Mouse (Mus musculus) neural tube, embryonic 15.5 days (tissue): ENCODE data around the gene Ostf1. TPM values are rescaled to one million over a fixed set of nuclear protein-coding genes. Genes with fewer than 3 reads are reported as not detected.

Experiments
- ATAC-seq: fragments of 200-750 bp; cut with Nextera tagmentation; 2 replicates; pipeline ENCODE4 v1.8.0; 2017; ENCODE audit warnings: mild to moderate bottlenecking, moderate TSS enrichment, moderate library complexity; ENCODE audit not compliant: low FRiP score
- H3K27ac ChIP-seq: fragments of 300-500 bp; sonication (generic); replicated peaks from 2 replicates; pipeline ENCODE4 v1.5.1; 2015; ENCODE audit warnings: mild to moderate bottlenecking, inconsistent platforms
- H3K27me3 ChIP-seq: fragments of 300-500 bp; sonication (generic); replicated peaks from 2 replicates; pipeline ENCODE4 v1.6.1; 2015; ENCODE audit warnings: inconsistent platforms
- H3K36me3 ChIP-seq: fragments of 300-500 bp; sonication (generic); 2 replicates; pipeline ENCODE4 v1.6.1; 2015; ENCODE audit warnings: inconsistent platforms
- H3K4me1 ChIP-seq: fragments of 300-500 bp; sonication (generic); 2 replicates; pipeline ENCODE4 v1.6.1; 2015; ENCODE audit warnings: inconsistent platforms
- H3K4me2 ChIP-seq: fragments of 300-500 bp; sonication (generic); 2 replicates; pipeline ENCODE4 v1.6.1; 2015; ENCODE audit warnings: inconsistent platforms, mild to moderate bottlenecking, moderate library complexity
- H3K4me3 ChIP-seq: fragments of 300-500 bp; sonication (generic); replicated peaks from 2 replicates; pipeline ENCODE4 v1.5.1; 2015; ENCODE audit warnings: mild to moderate bottlenecking, inconsistent platforms
- H3K9ac ChIP-seq: fragments of 300-500 bp; sonication (generic); replicated peaks from 2 replicates; pipeline ENCODE4 v1.6.1; 2015; ENCODE audit warnings: mild to moderate bottlenecking, inconsistent platforms
- H3K9me3 ChIP-seq: fragments of 300-500 bp; sonication (generic); replicated peaks from 2 replicates; pipeline ENCODE4 v1.6.1; 2016; ENCODE audit warnings: inconsistent platforms
- WGBS: fragments of 180-500 bp; shearing (Covaris S2); methylation state at CpG from one replicate; pipeline ENCODE4 v1.1.7; 2015; ENCODE audit warnings: mixed read lengths; 5-methylcytosine and 5-hydroxymethylcytosine counted together
- polyA plus RNA-seq: library from polyadenylated mRNA; unstranded; fragments of >200 nt; fragmentation: Nextera tagmentation; extraction: Ambion mirVana; gene quantifications from 2 replicates; pipeline ENCODE4 v1.2.1, GENCODE M21; 2015

The Ostf1 gene
- polyA plus RNA-seq, 1 experiment from 2014 or later = 43.9 TPM

DNA sequence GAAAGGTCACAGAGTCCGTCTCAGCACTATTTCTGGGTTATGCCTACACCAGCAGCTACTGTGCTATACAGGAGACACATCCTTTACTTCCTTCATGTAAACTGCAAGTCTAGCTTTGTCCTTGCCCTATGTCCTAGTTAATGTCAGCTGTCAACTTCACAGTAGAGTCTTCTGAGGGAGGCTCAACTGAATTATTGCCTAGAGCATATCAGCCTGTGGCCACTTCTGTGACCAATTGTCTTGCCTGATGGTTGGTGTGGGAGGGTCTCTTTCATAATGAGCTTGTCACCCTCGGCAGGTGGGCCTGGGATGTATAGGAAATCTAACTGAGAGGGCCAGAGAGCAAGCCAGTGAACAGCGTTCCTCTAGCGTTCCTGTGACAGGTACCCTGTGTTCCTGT is 11.8 kb upstream of the Ostf1 start:
- ATAC-seq = no peak
- 58% methylated on average over 4 of the region's 4 CpGs for WGBS

DNA sequence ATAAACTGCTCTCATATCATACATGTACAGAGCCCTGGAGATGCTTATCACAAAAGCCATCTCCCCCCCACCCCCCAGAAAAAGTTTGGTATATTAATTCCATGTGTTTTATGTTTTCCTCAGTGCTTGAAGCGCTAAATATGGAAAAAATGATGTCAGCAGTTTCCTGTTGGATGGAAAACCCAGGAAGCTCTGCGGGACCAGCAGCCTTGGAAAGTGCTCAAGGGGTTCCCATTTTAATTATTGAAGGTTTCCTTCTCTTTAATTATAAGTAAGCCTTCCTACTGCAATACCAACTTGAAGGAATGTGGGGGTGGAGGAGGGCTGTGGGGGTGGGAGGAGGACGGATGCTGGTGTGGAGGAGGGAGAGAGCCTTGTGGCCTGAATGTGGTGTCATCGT is 9.4 kb upstream of the Ostf1 start:
- H3K4me1 ChIP-seq = no peaks in the 10 kb centered on the region
- H3K9me3 ChIP-seq = no peaks in the 10 kb centered on the region
- H3K4me3 ChIP-seq = no peak overlapping the region
- WGBS = 84% methylated on average over 4 of the region's 4 CpGs
- no peak overlapping the region for H3K9ac ChIP-seq
- no peak overlapping the region for H3K27ac ChIP-seq
- no peak for ATAC-seq
- no peaks in the 10 kb centered on the region for H3K27me3 ChIP-seq
- H3K4me2 ChIP-seq = no peak overlapping the region
- H3K36me3 ChIP-seq = no peaks in the 10 kb centered on the region

More for the DNA sequence above, 11.8 kb upstream of the Ostf1 start:
- no peak overlapping the region for H3K4me3 ChIP-seq
- no peak overlapping the region for H3K9ac ChIP-seq
- no peak overlapping the region for H3K4me2 ChIP-seq
- H3K36me3 ChIP-seq = no peaks in the 10 kb centered on the region
- H3K27me3 ChIP-seq = no peaks in the 10 kb centered on the region
- H3K27ac ChIP-seq = no peak overlapping the region
- no peaks in the 10 kb centered on the region for H3K4me1 ChIP-seq
- no peaks in the 10 kb centered on the region for H3K9me3 ChIP-seq

DNA sequence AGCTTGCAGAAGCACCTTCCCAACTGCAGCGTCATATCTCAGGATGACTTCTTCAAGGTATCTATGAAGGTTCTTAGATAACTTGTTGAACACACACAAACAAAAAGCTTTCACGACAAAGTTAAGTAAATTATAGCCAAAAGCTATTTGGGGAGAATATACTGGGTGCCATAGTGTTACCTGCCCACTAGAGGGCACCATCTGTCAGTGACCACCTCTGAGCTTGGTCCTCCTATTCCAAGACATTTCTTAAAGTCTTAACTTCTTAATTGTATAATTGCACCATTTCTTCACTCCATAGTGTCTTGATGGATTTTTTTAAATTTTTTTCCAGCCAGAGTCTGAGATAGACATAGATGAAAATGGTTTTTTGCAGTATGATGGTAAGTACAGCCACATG is 7.9 kb upstream of the Ostf1 start:
- H3K4me3 ChIP-seq = no peak overlapping the region
- WGBS = 30% methylated on average over 2 of the region's 2 CpGs

DNA sequence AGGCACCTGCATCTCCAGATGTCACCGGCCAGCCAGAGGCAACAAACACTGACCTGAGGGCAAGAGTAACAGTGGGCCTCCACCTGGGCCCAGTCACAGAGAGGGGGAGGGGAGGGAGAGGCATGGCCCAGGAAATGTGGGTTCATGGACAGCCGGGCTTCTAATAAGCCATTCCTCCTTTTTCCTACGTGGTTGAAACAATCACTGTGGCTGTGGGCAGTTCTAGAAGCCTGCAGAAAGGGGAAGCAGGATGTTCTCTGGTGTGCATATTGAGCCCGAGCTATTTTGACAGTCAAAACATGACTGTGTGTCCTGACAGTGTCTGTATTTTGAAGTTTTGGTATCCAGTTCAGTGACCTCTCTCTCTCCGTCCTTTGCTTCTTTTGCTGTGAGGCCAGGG is 7.3 kb upstream of the Ostf1 start:
- Histone ChIP-seq H3K9ac (no peak overlapping the region), H3K36me3 (no peaks in the 10 kb centered on the region), H3K4me2 (no peak overlapping the region), H3K4me3 (no peak overlapping the region), H3K27me3 (no peaks in the 10 kb centered on the region), H3K27ac (no peak overlapping the region), H3K4me1 (no peaks in the 10 kb centered on the region), H3K9me3 (no peaks in the 10 kb centered on the region)
- 72% methylated on average over 5 of the region's 5 CpGs for WGBS
- no peak for ATAC-seq

More for the DNA sequence above, 7.9 kb upstream of the Ostf1 start:
- Histone ChIP-seq H3K36me3 (no peaks in the 10 kb centered on the region), H3K27ac (no peak overlapping the region), H3K27me3 (no peaks in the 10 kb centered on the region), H3K4me1 (no peaks in the 10 kb centered on the region), H3K9ac (no peak overlapping the region), H3K4me2 (no peak overlapping the region), H3K9me3 (no peaks in the 10 kb centered on the region)
- ATAC-seq = no peak

DNA sequence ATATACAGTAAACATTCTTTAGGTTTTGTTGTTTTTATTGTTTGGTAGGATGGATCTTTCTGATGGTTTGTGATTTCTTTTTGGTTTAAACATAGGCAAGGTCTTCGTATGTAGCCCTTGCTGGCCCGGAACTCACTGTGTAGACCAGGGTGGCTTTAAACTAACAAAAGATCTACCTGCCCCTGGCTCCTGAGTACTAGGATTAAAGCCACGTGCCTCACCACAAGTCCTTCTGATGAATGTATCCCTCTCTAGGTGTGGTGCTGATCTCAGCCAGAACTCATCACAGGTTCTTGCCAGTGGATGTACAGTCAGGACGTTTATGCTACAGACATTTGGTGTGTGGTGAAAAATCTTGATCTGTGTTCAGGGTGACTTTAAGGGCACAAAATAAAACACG is 6.3 kb upstream of the Ostf1 start:
- no peak overlapping the region for H3K27ac ChIP-seq
- no peaks in the 10 kb centered on the region for H3K9me3 ChIP-seq
- no peaks in the 10 kb centered on the region for H3K4me1 ChIP-seq
- no peaks in the 10 kb centered on the region for H3K36me3 ChIP-seq
- H3K27me3 ChIP-seq = 0 out of 2 replicates have a peak, but pooled peaks cover 3% of the 10 kb centered on the region
- ATAC-seq = no peak
- whole genome bisulfite sequencing = 86% methylated on average over 5 of the region's 5 CpGs
- H3K4me3 ChIP-seq = no peak overlapping the region
- H3K9ac ChIP-seq = no peak overlapping the region
- no peak overlapping the region for H3K4me2 ChIP-seq

DNA sequence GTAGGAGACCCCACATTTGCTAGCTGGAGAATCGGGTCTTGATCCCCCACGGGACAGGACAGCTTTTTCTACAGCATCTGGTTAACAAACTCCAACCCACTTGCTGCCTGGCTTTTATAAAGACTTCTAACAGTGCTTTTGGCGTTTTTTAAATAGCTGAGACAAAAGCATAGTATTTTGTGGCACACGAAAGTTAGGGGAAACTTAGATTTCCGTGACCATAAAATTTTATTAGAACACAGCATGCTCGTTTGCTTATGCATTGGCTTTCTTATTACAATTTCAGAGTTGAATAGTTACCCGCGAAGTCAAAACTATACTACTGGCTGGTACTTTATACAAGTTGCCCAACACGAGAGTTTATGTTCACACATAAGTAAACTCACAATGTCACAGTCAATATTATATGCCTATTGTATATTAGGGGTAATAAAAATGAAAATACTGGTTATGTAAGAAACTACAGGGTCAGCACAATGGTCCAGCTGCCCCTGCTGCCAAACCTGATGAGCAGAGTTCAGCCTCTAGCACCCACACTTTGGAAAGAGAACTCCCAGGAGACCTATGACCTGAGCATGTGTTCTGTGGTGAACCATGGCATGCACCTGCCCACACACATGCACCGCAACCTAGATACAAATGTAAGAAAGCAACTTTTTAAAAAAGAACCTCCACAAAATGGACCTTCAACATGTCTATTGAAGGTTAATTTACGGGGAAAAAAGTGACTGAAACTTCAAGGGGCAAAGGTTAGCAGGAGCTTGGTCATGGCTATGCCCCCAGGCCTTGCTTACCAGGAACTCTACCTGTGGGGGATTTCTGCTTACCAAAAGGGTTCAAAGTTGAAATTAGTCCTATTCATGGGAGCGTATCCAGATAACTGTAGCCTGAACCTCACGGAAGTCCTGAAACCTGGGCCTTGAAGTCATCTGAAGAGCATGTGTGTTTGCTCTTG is 885 bp upstream of the Ostf1 start:
- peak overlapping the region; percentile 92 for H3K4me3 ChIP-seq
- no peaks in the 10 kb centered on the region for H3K36me3 ChIP-seq
- 0 out of 2 replicates have a peak, but pooled peaks cover 7% of the 10 kb centered on the region for H3K27me3 ChIP-seq
- 59% methylated on average over 13 of the region's 13 CpGs for WGBS
- peaks cover 17% of the 10 kb centered on the region for H3K4me1 ChIP-seq
- H3K27ac ChIP-seq = no peak overlapping the region
- H3K9me3 ChIP-seq = no peaks in the 10 kb centered on the region
- ATAC-seq = no peak
- H3K9ac ChIP-seq = peak overlapping the region; percentile 66; the same call in 1 of the 2 replicates
- peak overlapping the region; percentile 99 for H3K4me2 ChIP-seq

DNA sequence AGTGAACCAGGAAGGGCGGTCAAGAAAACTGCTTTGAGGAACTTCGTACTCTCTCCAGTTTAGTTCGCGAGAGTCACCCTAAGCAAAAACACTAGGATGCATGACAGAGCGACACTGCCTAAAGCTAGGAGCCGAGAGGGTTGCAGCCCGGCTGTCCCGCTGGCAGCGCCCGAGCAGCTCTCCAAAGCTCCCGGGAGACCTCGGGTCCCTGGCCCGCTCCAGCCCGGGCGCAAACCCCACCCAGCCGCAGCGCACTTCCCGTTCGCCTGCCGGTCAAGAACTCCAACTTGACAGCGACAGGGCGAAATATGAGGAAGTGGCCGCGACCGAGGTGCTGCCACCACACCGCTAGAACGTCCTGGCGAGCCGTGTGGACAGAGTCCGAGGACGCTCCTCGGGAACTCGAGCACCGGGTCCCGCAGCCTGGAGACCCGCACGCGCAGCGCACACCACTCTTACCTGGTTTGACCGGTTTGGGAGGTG is 421 bp downstream of the Ostf1 start:
- H3K4me1 ChIP-seq = peaks cover 17% of the 10 kb centered on the region
- peak overlapping the region; percentile 66 for H3K9ac ChIP-seq
- H3K4me2 ChIP-seq = peak overlapping the region; percentile 99
- peak overlapping the region; percentile 77 for H3K27ac ChIP-seq
- H3K36me3 ChIP-seq = no peaks in the 10 kb centered on the region
- WGBS = under 1% methylated on average over 40 of the region's 40 CpGs
- no peaks in the 10 kb centered on the region for H3K9me3 ChIP-seq
- H3K27me3 ChIP-seq = 0 out of 2 replicates have a peak, but pooled peaks cover 7% of the 10 kb centered on the region
- H3K4me3 ChIP-seq = peak overlapping the region; percentile 92
- peak; percentile 62 for ATAC-seq

DNA sequence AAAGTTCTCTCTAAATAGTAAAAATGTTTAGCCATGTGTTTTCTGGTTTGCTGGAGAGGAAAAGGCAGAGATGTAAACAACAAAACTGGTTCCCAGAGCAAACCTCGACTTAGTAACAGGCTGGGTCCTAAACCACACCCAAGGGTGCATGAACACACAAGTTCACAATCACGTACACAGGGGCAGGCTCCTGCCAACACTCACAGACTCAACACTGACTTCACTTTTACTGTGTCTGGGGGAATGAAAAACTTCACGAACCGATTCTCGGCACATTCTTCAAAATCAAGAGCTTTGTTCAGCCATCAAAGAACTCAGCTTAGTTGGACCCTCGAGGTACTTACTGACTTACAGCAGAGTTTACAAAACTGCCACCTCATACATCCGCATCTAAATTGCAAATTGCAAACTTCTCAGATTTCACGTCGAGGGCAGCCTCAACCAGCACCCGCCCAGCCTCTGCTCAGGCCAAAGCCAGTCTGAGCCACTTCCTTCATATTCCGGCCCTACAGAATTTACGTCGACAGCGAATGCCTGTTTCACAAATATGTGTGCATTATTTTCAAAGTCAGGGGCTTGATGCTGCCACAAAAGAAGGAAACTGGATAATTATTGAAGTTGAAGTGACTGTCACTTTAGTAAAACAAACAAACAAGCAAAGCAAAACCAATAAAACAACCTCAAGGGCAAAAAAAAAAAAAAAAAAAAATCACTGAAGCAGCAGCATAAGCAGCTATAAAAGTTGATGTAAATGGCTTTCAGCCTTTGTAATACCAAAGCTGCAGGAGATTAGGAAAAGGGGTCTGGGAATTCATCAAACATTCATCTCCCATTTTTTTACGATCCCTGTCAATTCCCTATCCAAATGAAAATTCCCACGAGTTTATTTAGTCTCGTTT is 1.2 kb downstream of the Ostf1 start:
- H3K9ac ChIP-seq = peak overlapping the region; percentile 66
- peak overlapping the region; percentile 99 for H3K4me2 ChIP-seq
- peak overlapping the region; percentile 92 for H3K4me3 ChIP-seq
- H3K4me1 ChIP-seq = peaks cover 17% of the 10 kb centered on the region
- 0 out of 2 replicates have a peak, but pooled peaks cover 7% of the 10 kb centered on the region for H3K27me3 ChIP-seq
- no peaks in the 10 kb centered on the region for H3K9me3 ChIP-seq
- no peak for ATAC-seq
- WGBS = 10% methylated on average over 17 of the region's 17 CpGs
- no peaks in the 10 kb centered on the region for H3K36me3 ChIP-seq
- no peak overlapping the region; the same call in 1 of the 2 replicates for H3K27ac ChIP-seq

DNA sequence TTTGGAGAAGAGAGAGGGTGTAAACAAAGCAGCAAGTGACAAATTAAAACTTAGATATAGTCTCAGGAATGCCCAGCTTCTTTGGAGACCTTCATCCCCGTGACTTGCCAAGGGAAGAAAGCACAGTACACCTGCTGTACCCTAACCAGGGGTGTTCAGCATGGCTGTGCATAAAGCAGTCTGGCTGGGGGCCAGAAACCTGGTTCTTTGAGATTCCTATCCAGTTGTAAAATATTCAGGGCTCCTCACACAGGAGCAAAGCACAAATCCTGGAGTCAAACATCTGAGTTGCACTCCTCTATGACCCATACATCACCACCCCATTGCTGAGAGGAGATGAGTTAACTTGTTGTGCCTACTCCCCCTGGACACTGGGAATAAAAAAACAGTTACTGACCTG is 2.0 kb downstream of the Ostf1 start:
- no peaks in the 10 kb centered on the region for H3K36me3 ChIP-seq
- no peak for ATAC-seq
- peak overlapping the region; percentile 99 for H3K4me2 ChIP-seq
- H3K9ac ChIP-seq = no peak overlapping the region
- H3K4me3 ChIP-seq = no peak overlapping the region
- H3K27me3 ChIP-seq = 0 out of 2 replicates have a peak, but pooled peaks cover 7% of the 10 kb centered on the region
- H3K27ac ChIP-seq = no peak overlapping the region
- WGBS = 79% methylated on average over 1 of the region's 1 CpGs
- peaks cover 17% of the 10 kb centered on the region for H3K4me1 ChIP-seq
- H3K9me3 ChIP-seq = no peaks in the 10 kb centered on the region

DNA sequence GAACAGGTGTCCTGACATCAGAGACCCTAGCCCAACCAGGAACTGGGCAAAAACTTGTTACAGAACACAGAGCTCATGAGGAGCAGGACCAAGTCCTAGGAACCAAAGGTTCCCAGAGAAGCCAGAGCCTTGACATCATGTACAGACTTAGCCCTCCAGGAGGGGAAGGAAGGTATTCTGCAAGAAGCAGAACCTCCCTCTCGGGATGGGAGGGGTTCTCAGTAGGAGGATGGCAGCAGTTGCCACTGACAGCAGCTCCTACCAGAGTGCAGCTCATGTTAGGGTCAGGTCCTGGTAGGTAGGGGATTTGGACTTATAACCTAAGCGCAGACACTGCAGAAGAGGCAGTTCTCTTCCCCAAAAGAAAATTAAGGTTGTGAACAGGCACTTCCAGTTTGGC is 7.7 kb downstream of the Ostf1 start:
- 76% methylated on average over 2 of the region's 2 CpGs for WGBS
- Histone ChIP-seq H3K4me2 (no peak overlapping the region), H3K4me3 (no peak overlapping the region), H3K27ac (no peak overlapping the region), H3K27me3 (no peaks in the 10 kb centered on the region), H3K4me1 (no peaks in the 10 kb centered on the region), H3K36me3 (no peaks in the 10 kb centered on the region), H3K9ac (no peak overlapping the region), H3K9me3 (no peaks in the 10 kb centered on the region)
- no peak for ATAC-seq

DNA sequence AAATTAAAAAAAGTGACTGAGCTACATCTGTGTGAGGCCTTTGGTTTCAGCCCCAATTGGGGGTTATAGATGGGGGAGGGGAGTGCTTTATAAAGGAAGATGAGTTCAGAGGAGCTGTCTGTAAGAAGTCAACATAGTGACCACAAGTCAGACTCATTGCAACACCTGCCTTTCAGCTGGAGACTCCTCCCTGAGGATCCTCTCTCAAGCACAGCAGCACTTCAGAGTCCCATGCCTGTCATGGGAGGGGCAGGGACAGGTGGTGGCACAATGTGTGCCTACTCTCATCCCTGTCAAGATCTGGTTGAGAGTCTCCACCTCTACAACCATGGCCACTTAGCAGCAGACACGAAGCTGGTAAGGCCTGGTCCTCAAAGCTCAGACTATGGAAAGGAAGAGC is 11.9 kb downstream of the Ostf1 start:
- H3K4me1 ChIP-seq = no peaks in the 10 kb centered on the region
- H3K27me3 ChIP-seq = no peaks in the 10 kb centered on the region
- H3K9me3 ChIP-seq = no peaks in the 10 kb centered on the region
- H3K36me3 ChIP-seq = no peaks in the 10 kb centered on the region
- WGBS = 86% methylated on average over 1 of the region's 1 CpGs
- H3K4me2 ChIP-seq = no peak overlapping the region
- no peak for ATAC-seq
- H3K4me3 ChIP-seq = no peak overlapping the region
- H3K9ac ChIP-seq = no peak overlapping the region
- H3K27ac ChIP-seq = no peak overlapping the region
